Mouse (Mus musculus): ENCODE results near the gene Mgp.

DNA sequence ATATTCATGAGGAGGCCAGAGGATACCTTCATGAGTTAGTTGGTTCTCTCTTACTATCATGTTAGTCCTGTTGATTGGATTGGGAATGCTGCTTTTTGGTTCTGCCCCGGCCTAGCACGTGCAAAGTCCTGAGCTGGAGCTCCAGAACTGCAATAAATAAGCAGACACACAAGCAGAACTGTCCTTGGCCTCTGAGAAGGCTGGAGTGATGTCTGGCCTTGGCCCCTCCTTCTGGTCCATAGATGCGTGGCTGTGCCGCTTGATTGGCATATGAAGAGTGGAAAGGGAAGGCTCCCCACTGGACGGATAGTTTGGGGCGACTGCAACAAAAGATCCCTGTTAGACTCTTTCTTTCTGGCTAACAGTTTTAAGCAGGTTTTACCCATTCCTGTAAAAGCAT lies 13.4 kb upstream of the Mgp start:
- TF ChIP-seq CTCF (IDR thresholded peaks at IDR 0.05; ENCODE audit: control insufficient read depth, insufficient read depth, low read length) (no peak), POLR2A (IDR thresholded peaks at IDR 0.05; ENCODE audit: borderline replicate concordance, control insufficient read depth, low read depth, low read length) (no peak)
